Mouse (Mus musculus) midbrain, embryonic 15.5 days (tissue): Measurements from ENCODE around the gene Atg16l2. TPM values are rescaled to one million over a fixed set of nuclear protein-coding genes. Genes with fewer than 3 reads are reported as not detected.

Source experiments
- ATAC-seq: fragments of 200-750 bp; cut with Nextera tagmentation; replicated peaks from 2 replicates; pipeline ENCODE4 v1.8.0; 2017; ENCODE audit warnings: moderate TSS enrichment
- H3K27ac ChIP-seq: fragments of 300-500 bp; sonication (generic); 2 replicates; pipeline ENCODE4 v1.5.1; 2015; ENCODE audit warnings: mild to moderate bottlenecking, inconsistent platforms
- H3K27me3 ChIP-seq: fragments of 300-500 bp; sonication (generic); replicated peaks from 2 replicates; pipeline ENCODE4 v1.6.1; 2015; ENCODE audit warnings: inconsistent platforms
- H3K36me3 ChIP-seq: fragments of 300-500 bp; sonication (generic); replicated peaks from 2 replicates; pipeline ENCODE4 v1.6.1; 2015; ENCODE audit warnings: inconsistent platforms
- H3K4me1 ChIP-seq: fragments of 300-500 bp; sonication (generic); 2 replicates; pipeline ENCODE4 v1.6.1; 2015; ENCODE audit warnings: inconsistent platforms
- H3K4me2 ChIP-seq: fragments of 300-500 bp; sonication (generic); 2 replicates; pipeline ENCODE4 v1.6.1; 2015; ENCODE audit warnings: inconsistent platforms, mild to moderate bottlenecking, moderate library complexity
- H3K4me3 ChIP-seq: fragments of 300-500 bp; sonication (generic); 2 replicates; pipeline ENCODE4 v1.5.1; 2015; ENCODE audit warnings: mild to moderate bottlenecking, inconsistent platforms
- H3K9ac ChIP-seq: fragments of 300-500 bp; sonication (generic); 2 replicates; pipeline ENCODE4 v1.6.1; 2015; ENCODE audit warnings: mild to moderate bottlenecking, inconsistent platforms
- H3K9me3 ChIP-seq: fragments of 300-500 bp; sonication (generic); 2 replicates; pipeline ENCODE4 v1.6.1; 2016; ENCODE audit warnings: inconsistent platforms
- WGBS: fragments of 180-500 bp; shearing (Covaris S2); methylation state at CpG from one replicate; pipeline ENCODE4 v1.1.7; 2015; ENCODE audit warnings: mixed read lengths; 5-methylcytosine and 5-hydroxymethylcytosine counted together
- polyA plus RNA-seq: library from polyadenylated mRNA; unstranded; fragments of >200 nt; fragmentation: Nextera tagmentation; extraction: Ambion mirVana; gene quantifications from 2 replicates; pipeline ENCODE4 v1.2.1, GENCODE M21; 2015

Gene Atg16l2
- polyA plus RNA-seq, result 26.1 and 26.9 TPM in 2 replicates

- peak within 1 kb of the TSS; percentile 68 for H3K27ac ChIP-seq
- WGBS, result under 1% methylated on average over 39 of the region's 39 CpGs
- peak within 1 kb of the TSS; percentile 73 for H3K4me3 ChIP-seq
- H3K9ac ChIP-seq, result peak within 1 kb of the TSS; percentile 65
- H3K27me3 ChIP-seq, result peaks cover 11% of the 10 kb centered on the region; the same call in 1 of the 2 replicates
- ATAC-seq, result peak; percentile 96
- H3K4me2 ChIP-seq, result peak within 1 kb of the TSS; percentile 71
- H3K9me3 ChIP-seq, result no peaks in the 10 kb centered on the region
- H3K4me1 ChIP-seq, result peaks cover 21% of the 10 kb centered on the region
- H3K36me3 ChIP-seq, result no peaks in the 10 kb centered on the region
These were observed at the start of gene Atg16l2 for GRCm38 (mm10) chr7:101301881-101302456. Gene Atg16l2, minus strand, starts transcription at chr7:101302251.

GRCm38 (mm10) chr7:101349861-101350260, 47.8 kb upstream of the Atg16l2 start:
- WGBS, result 24% methylated on average over 2 of the region's 2 CpGs
- Histone ChIP-seq H3K4me1 (peaks cover 13% of the 10 kb centered on the region), H3K9me3 (no peaks in the 10 kb centered on the region), H3K4me2 (no peak overlapping the region), H3K36me3 (no peaks in the 10 kb centered on the region), H3K4me3 (no peak overlapping the region), H3K9ac (no peak overlapping the region), H3K27me3 (peaks cover 11% of the 10 kb centered on the region), H3K27ac (no peak overlapping the region)
- 0 out of 2 replicates have a peak, but pooled peaks have one; percentile 48 for ATAC-seq

DNA sequence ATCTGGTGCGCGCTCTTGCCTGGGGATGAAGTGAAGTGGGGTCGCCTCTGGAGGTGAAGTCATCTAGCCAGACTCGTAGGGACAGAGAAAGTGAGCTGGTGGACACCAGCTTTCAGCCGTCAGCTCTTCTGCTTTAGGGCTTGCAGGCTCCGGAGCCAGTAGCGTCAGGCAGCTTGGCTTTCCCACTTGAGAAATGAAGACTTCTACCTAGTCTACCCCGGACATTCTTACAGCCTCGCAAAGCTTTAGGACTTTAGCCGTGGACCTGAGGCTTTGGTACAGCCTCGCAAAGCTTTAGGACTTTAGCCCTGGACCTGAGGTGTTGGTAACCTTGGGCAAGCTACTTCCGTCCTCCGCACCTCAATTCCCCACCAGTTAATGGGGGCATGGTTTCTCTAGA, 46.3 kb upstream of the Atg16l2 start:
- ATAC-seq, result no peak
- peaks cover 11% of the 10 kb centered on the region for H3K27me3 ChIP-seq
- no peaks in the 10 kb centered on the region for H3K36me3 ChIP-seq
- peaks cover 13% of the 10 kb centered on the region for H3K4me1 ChIP-seq
- 5% methylated on average over 13 of the region's 13 CpGs for WGBS
- no peaks in the 10 kb centered on the region for H3K9me3 ChIP-seq
- H3K27ac ChIP-seq, result no peak overlapping the region
- H3K9ac ChIP-seq, result peak overlapping the region; percentile 29
- peak overlapping the region; percentile 98 for H3K4me2 ChIP-seq
- H3K4me3 ChIP-seq, result peak overlapping the region; percentile 55

DNA sequence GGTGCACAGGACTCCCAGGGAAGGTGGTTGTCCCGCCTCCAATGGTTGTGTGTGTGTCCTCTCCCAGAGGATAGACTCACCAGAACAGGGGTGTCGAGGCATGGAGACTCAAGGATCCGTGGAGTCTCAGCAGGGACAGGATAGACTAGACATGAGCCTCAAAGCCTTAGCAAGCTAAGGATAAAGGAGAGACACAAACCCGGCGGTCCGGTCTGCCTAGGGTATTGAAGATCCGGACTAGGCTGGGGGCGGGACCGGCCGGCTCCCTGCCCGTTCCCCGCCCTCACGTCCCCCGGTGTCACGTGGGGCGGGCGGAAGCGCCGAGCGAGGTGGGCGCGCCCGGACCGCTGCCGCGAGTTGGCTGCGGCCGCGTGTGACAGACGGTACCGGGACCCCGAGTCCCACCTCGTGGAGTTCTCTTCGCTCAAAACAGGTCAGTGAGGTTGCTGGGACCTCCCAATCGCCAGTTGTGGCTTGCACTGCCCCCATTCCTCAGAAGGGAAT, 45.8 kb upstream of the Atg16l2 start, which contains the start of gene Arap1:
Gene Arap1 (plus strand): TSS at position 301 of the 504 bp plus-strand sequence.
- 2% methylated on average over 35 of the region's 35 CpGs for WGBS
- Histone ChIP-seq H3K36me3 (no peaks in the 10 kb centered on the region), H3K27ac (no peak within 1 kb of the TSS), H3K4me1 (peaks cover 13% of the 10 kb centered on the region), H3K9me3 (no peaks in the 10 kb centered on the region), H3K27me3 (peaks cover 11% of the 10 kb centered on the region), H3K4me2 (peak within 1 kb of the TSS; percentile 98), H3K9ac (peak within 1 kb of the TSS; percentile 29), H3K4me3 (peak within 1 kb of the TSS; percentile 55)
- peak; percentile 66 for ATAC-seq

GRCm38 (mm10) chr7:101346991-101347390, 44.9 kb upstream of the Atg16l2 start:
- ATAC-seq, result no peak

DNA sequence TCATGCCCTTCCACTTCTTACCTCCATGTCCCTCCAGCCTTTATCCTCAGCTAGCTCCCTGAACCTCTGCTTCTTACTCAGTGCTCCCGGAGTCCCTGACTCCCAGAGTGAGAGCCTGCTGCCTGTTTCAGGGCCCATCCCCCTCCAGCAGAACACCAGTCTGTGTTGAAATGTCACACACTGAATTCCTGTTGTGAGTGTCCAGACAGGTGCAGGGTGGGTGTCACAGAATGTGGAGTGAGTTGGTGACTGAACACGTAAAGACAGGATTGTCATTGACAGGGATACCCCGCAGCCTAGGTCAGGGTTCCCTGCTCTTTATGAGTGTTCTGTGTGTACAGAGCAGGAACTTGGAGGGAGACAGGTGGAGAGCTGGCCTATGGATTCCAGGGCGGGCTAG, 42.8 kb upstream of the Atg16l2 start:
- H3K36me3 ChIP-seq, result no peaks in the 10 kb centered on the region
- H3K4me2 ChIP-seq, result no peak overlapping the region
- 72% methylated on average over 4 of the region's 4 CpGs for WGBS
- no peak overlapping the region for H3K4me3 ChIP-seq
- no peak for ATAC-seq
- peaks cover 13% of the 10 kb centered on the region for H3K4me1 ChIP-seq
- no peaks in the 10 kb centered on the region for H3K9me3 ChIP-seq
- H3K9ac ChIP-seq, result no peak overlapping the region
- H3K27me3 ChIP-seq, result peaks cover 11% of the 10 kb centered on the region
- H3K27ac ChIP-seq, result no peak overlapping the region

More at GRCm38 (mm10) chr7:101346991-101347390, 44.9 kb upstream of the Atg16l2 start:
- no peak overlapping the region for H3K4me3 ChIP-seq
- H3K9me3 ChIP-seq, result no peaks in the 10 kb centered on the region
- H3K27ac ChIP-seq, result no peak overlapping the region
- no peak overlapping the region for H3K4me2 ChIP-seq
- peaks cover 11% of the 10 kb centered on the region for H3K27me3 ChIP-seq
- no peak overlapping the region for H3K9ac ChIP-seq
- H3K36me3 ChIP-seq, result no peaks in the 10 kb centered on the region
- 80% methylated on average over 2 of the region's 2 CpGs for WGBS
- peaks cover 13% of the 10 kb centered on the region for H3K4me1 ChIP-seq

DNA sequence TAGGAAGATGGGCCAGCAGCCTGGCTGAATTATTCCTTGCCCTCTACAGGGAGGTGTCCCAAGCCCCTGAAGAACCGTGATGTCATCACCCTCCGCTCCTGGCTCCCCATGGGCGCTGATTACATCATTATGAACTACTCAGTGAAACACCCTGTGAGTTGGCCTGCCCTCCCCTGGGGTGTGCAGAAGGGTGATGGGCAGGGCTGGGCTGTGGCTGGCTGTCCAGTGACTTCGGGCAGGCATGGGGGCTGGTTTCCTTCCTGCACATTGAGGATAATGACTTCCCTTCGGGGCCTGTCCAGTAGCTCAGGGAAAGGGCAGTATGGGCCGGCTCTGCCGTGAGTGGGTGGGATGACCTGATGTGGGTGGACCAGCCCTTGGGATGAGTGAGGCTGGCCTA, 41.1 kb upstream of the Atg16l2 start:
- Histone ChIP-seq H3K27me3 (no peaks in the 10 kb centered on the region), H3K9me3 (no peaks in the 10 kb centered on the region), H3K4me3 (no peak overlapping the region), H3K9ac (no peak overlapping the region), H3K4me1 (peaks cover 8% of the 10 kb centered on the region), H3K36me3 (no peaks in the 10 kb centered on the region), H3K27ac (no peak overlapping the region), H3K4me2 (no peak overlapping the region)
- no peak for ATAC-seq
- WGBS, result 90% methylated on average over 7 of the region's 7 CpGs

GRCm38 (mm10) chr7:101341405-101341804, 39.4 kb upstream of the Atg16l2 start:
- H3K4me2 ChIP-seq, result no peak overlapping the region
- H3K36me3 ChIP-seq, result no peaks in the 10 kb centered on the region
- H3K27ac ChIP-seq, result no peak overlapping the region
- H3K4me1 ChIP-seq, result no peaks in the 10 kb centered on the region
- H3K4me3 ChIP-seq, result no peak overlapping the region
- H3K27me3 ChIP-seq, result no peaks in the 10 kb centered on the region
- 76% methylated on average over 6 of the region's 6 CpGs for WGBS
- no peaks in the 10 kb centered on the region for H3K9me3 ChIP-seq
- no peak for ATAC-seq
- H3K9ac ChIP-seq, result no peak overlapping the region

- no peak overlapping the region for H3K27ac ChIP-seq
- H3K4me3 ChIP-seq, result no peak overlapping the region
- no peaks in the 10 kb centered on the region for H3K36me3 ChIP-seq
- H3K27me3 ChIP-seq, result no peaks in the 10 kb centered on the region
- ATAC-seq, result no peak
- no peaks in the 10 kb centered on the region for H3K4me1 ChIP-seq
- H3K9ac ChIP-seq, result no peak overlapping the region
- no peaks in the 10 kb centered on the region for H3K9me3 ChIP-seq
- WGBS, result 92% methylated on average over 3 of the region's 3 CpGs
- no peak overlapping the region for H3K4me2 ChIP-seq
These were observed 35.4 kb upstream of the Atg16l2 start for GRCm38 (mm10) chr7:101337401-101337800.

DNA sequence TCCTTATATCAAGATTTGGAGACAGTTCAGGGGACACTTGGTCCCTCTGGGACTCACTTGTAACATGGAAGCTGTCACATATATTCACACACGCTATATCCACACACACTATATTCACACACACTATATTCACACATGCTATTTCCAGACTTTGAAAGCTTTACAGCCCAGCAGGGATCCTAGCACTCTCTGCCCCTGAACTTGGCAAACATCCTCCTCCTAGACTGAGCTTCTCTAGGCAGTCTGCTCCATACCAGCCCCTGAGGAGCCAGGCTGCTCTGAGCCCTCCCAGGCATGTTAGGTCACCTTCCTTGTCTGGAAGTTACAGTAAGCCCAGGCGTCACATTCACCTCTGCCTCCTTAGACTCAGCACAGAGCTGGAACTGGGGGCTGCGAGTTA, 34.6 kb upstream of the Atg16l2 start:
- 73% methylated on average over 3 of the region's 3 CpGs for WGBS
- Histone ChIP-seq H3K27ac (no peak overlapping the region), H3K4me3 (no peak overlapping the region), H3K4me1 (no peaks in the 10 kb centered on the region), H3K36me3 (no peaks in the 10 kb centered on the region), H3K27me3 (no peaks in the 10 kb centered on the region), H3K9ac (no peak overlapping the region), H3K4me2 (no peak overlapping the region), H3K9me3 (no peaks in the 10 kb centered on the region)
- no peak for ATAC-seq

GRCm38 (mm10) chr7:101335228-101335627, 33.2 kb upstream of the Atg16l2 start:
- Histone ChIP-seq H3K9me3 (no peaks in the 10 kb centered on the region), H3K27me3 (no peaks in the 10 kb centered on the region), H3K9ac (no peak overlapping the region), H3K4me3 (no peak overlapping the region), H3K27ac (no peak overlapping the region), H3K36me3 (no peaks in the 10 kb centered on the region), H3K4me2 (no peak overlapping the region), H3K4me1 (peaks cover 2% of the 10 kb centered on the region; the same call in 1 of the 2 replicates)
- ATAC-seq, result no peak
- WGBS, result 97% methylated on average over 2 of the region's 2 CpGs

DNA sequence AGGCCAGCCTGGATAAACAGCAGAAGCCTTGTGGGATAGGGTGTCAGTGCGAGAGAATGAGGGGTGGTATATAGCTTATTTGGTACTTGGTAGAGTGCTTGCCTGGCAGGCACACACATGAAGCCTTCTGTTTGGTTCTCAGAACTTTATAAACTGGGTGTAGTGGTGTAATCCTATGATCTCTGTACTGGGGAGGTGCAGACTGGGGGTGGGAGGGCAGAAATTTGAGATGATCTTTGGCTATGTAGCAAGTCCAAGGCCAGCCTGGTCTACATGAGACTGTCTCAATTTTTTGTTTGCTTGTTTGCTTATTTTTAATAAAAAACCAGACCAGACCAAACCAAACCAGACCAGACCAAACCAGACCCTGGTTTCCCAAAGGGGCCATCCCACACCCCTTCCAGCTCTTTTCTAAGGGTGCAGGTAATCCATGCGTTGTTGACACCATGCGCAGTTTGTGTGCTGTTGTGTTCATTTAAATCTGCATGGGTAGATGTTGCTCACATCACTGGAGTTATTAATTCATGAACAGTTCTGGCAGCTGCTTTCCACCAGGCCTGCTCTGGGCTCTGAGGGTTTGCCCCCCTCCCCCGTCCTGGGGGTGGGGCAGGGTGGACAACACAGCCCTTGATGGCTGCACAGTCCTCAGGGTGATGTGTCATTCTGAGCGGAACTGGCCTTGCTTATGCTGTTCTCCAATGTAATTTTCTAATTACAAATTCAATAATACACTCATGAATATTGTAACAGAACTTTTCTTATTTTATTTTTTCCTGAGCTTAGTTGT, 30.2 kb upstream of the Atg16l2 start:
- no peak for ATAC-seq
- H3K9me3 ChIP-seq, result no peaks in the 10 kb centered on the region
- no peaks in the 10 kb centered on the region for H3K27me3 ChIP-seq
- no peak overlapping the region for H3K27ac ChIP-seq
- peaks cover 17% of the 10 kb centered on the region for H3K4me1 ChIP-seq
- H3K9ac ChIP-seq, result peak overlapping the region; percentile 16; the same call in 1 of the 2 replicates
- H3K4me3 ChIP-seq, result no peak overlapping the region
- 83% methylated on average over 5 of the region's 5 CpGs for WGBS
- no peaks in the 10 kb centered on the region for H3K36me3 ChIP-seq
- H3K4me2 ChIP-seq, result no peak overlapping the region
